Mouse (Mus musculus): ENCODE data around the gene Fam189a1. TPM values are rescaled to one million over a fixed set of nuclear protein-coding genes. Genes with fewer than 3 reads are reported as not detected.

The Fam189a1 gene
- polyA plus RNA-seq, 1 experiment from 2014 or later, result 0.66 TPM

GRCm38 (mm10) chr7:65141907-65142698 is 14.3 kb downstream of the Fam189a1 start:
- no peak overlapping the region for H3K9ac ChIP-seq (ENCODE audit: low read depth, low read length)
- no peak overlapping the region for H3K27ac ChIP-seq (ENCODE audit: low read depth, low read length)
- H3K4me1 ChIP-seq (replicated peaks; ENCODE audit: control insufficient read depth, insufficient read depth, low read length), result no peaks in the 10 kb centered on the region
- H3K36me3 ChIP-seq (ENCODE audit: control insufficient read depth, insufficient read depth), result no peaks in the 10 kb centered on the region
- WGBS, result 59% methylated on average over 6 of the region's 6 CpGs
- H3K4me2 ChIP-seq (replicated peaks; ENCODE audit: low read depth), result no peak overlapping the region
- ATAC-seq, result no peak
- no peak overlapping the region for H3K4me3 ChIP-seq (ENCODE audit: low read depth, low read length)
- H3K9me3 ChIP-seq (ENCODE audit: control insufficient read depth), result no peaks in the 10 kb centered on the region
- TF ChIP-seq CTCF (IDR thresholded peaks at IDR 0.05; ENCODE audit: low read depth), result no peak
- H3K27me3 ChIP-seq (replicated peaks; ENCODE audit: control insufficient read depth, insufficient read depth, low read length), result no peaks in the 10 kb centered on the region

GRCm38 (mm10) chr7:65140832-65141231 is 15.5 kb downstream of the Fam189a1 start:
- Histone ChIP-seq H3K36me3 (ENCODE audit: control insufficient read depth, insufficient read depth) (no peaks in the 10 kb centered on the region), H3K9me3 (ENCODE audit: control insufficient read depth) (no peaks in the 10 kb centered on the region), H3K4me2 (replicated peaks; ENCODE audit: low read depth) (no peak overlapping the region), H3K27me3 (replicated peaks; ENCODE audit: control insufficient read depth, insufficient read depth, low read length) (no peaks in the 10 kb centered on the region), H3K4me1 (replicated peaks; ENCODE audit: control insufficient read depth, insufficient read depth, low read length) (no peaks in the 10 kb centered on the region), H3K9ac (ENCODE audit: low read depth, low read length) (no peak overlapping the region), H3K4me3 (ENCODE audit: low read depth, low read length) (no peak overlapping the region), H3K27ac (ENCODE audit: low read depth, low read length) (no peak overlapping the region)
- WGBS, result 80% methylated on average over 5 of the region's 5 CpGs
- ATAC-seq, result no peak
- no peak for TF ChIP-seq CTCF (IDR thresholded peaks at IDR 0.05; ENCODE audit: low read depth)

- H3K36me3 ChIP-seq (ENCODE audit: control insufficient read depth, insufficient read depth), result no peaks in the 10 kb centered on the region
- H3K27ac ChIP-seq (ENCODE audit: low read depth, low read length), result no peak overlapping the region
- H3K9me3 ChIP-seq (ENCODE audit: control insufficient read depth), result no peaks in the 10 kb centered on the region
- H3K27me3 ChIP-seq (replicated peaks; ENCODE audit: control insufficient read depth, insufficient read depth, low read length), result no peaks in the 10 kb centered on the region
- no peak for TF ChIP-seq CTCF (IDR thresholded peaks at IDR 0.05; ENCODE audit: low read depth)
- H3K4me2 ChIP-seq (replicated peaks; ENCODE audit: low read depth), result no peak overlapping the region
- WGBS, result 57% methylated on average over 5 of the region's 5 CpGs
- no peak overlapping the region for H3K4me3 ChIP-seq (ENCODE audit: low read depth, low read length)
- no peak overlapping the region for H3K9ac ChIP-seq (ENCODE audit: low read depth, low read length)
- no peak for ATAC-seq
- no peaks in the 10 kb centered on the region for H3K4me1 ChIP-seq (replicated peaks; ENCODE audit: control insufficient read depth, insufficient read depth, low read length)
Observed at GRCm38 (mm10) chr7:65140099-65140498, 16.3 kb downstream of the Fam189a1 start.

- H3K9me3 ChIP-seq (ENCODE audit: control insufficient read depth), result no peaks in the 10 kb centered on the region
- WGBS, result 82% methylated on average over 3 of the region's 3 CpGs
- TF ChIP-seq CTCF (IDR thresholded peaks at IDR 0.05; ENCODE audit: low read depth), result no peak
- no peak overlapping the region for H3K4me3 ChIP-seq (ENCODE audit: low read depth, low read length)
- H3K27ac ChIP-seq (ENCODE audit: low read depth, low read length), result no peak overlapping the region
- H3K4me2 ChIP-seq (replicated peaks; ENCODE audit: low read depth), result no peak overlapping the region
- no peak overlapping the region for H3K9ac ChIP-seq (ENCODE audit: low read depth, low read length)
- no peak for ATAC-seq
- H3K27me3 ChIP-seq (replicated peaks; ENCODE audit: control insufficient read depth, insufficient read depth, low read length), result no peaks in the 10 kb centered on the region
- H3K36me3 ChIP-seq (ENCODE audit: control insufficient read depth, insufficient read depth), result no peaks in the 10 kb centered on the region
- no peaks in the 10 kb centered on the region for H3K4me1 ChIP-seq (replicated peaks; ENCODE audit: control insufficient read depth, insufficient read depth, low read length)
Observed at GRCm38 (mm10) chr7:65123766-65124165, 32.6 kb downstream of the Fam189a1 start.

- H3K27ac ChIP-seq (ENCODE audit: low read depth, low read length), result no peak overlapping the region
- no peaks in the 10 kb centered on the region for H3K4me1 ChIP-seq (replicated peaks; ENCODE audit: control insufficient read depth, insufficient read depth, low read length)
- H3K9ac ChIP-seq (ENCODE audit: low read depth, low read length), result no peak overlapping the region
- H3K27me3 ChIP-seq (replicated peaks; ENCODE audit: control insufficient read depth, insufficient read depth, low read length), result no peaks in the 10 kb centered on the region
- no peak for TF ChIP-seq CTCF (IDR thresholded peaks at IDR 0.05; ENCODE audit: low read depth)
- H3K4me2 ChIP-seq (replicated peaks; ENCODE audit: low read depth), result no peak overlapping the region
- H3K9me3 ChIP-seq (ENCODE audit: control insufficient read depth), result no peaks in the 10 kb centered on the region
- 91% methylated on average over 7 of the region's 7 CpGs for WGBS
- ATAC-seq, result no peak
- no peak overlapping the region for H3K4me3 ChIP-seq (ENCODE audit: low read depth, low read length)
- H3K36me3 ChIP-seq (ENCODE audit: control insufficient read depth, insufficient read depth), result no peaks in the 10 kb centered on the region
Observed at GRCm38 (mm10) chr7:65116903-65117302, 39.5 kb downstream of the Fam189a1 start.

- H3K4me2 ChIP-seq (replicated peaks; ENCODE audit: low read depth), result no peak overlapping the region
- no peaks in the 10 kb centered on the region for H3K27me3 ChIP-seq (replicated peaks; ENCODE audit: control insufficient read depth, insufficient read depth, low read length)
- no peak overlapping the region for H3K4me3 ChIP-seq (ENCODE audit: low read depth, low read length)
- H3K27ac ChIP-seq (ENCODE audit: low read depth, low read length), result no peak overlapping the region
- WGBS, result 86% methylated on average over 3 of the region's 3 CpGs
- no peak for ATAC-seq
- no peaks in the 10 kb centered on the region for H3K4me1 ChIP-seq (replicated peaks; ENCODE audit: control insufficient read depth, insufficient read depth, low read length)
- TF ChIP-seq CTCF (IDR thresholded peaks at IDR 0.05; ENCODE audit: low read depth), result no peak
- no peaks in the 10 kb centered on the region for H3K36me3 ChIP-seq (ENCODE audit: control insufficient read depth, insufficient read depth)
- no peak overlapping the region for H3K9ac ChIP-seq (ENCODE audit: low read depth, low read length)
- no peaks in the 10 kb centered on the region for H3K9me3 ChIP-seq (ENCODE audit: control insufficient read depth)
Observed at GRCm38 (mm10) chr7:65115366-65115765, 41.0 kb downstream of the Fam189a1 start.
